Mouse (Mus musculus) kidney, embryonic 15.5 days (tissue): ENCODE measurements around the gene Tmem104. TPM values are rescaled to one million over a fixed set of nuclear protein-coding genes. Genes with fewer than 3 reads are reported as not detected.

ENCODE experiments used
- ATAC-seq: fragments of 200-750 bp; cut with Nextera tagmentation; replicated peaks from 2 replicates; pipeline ENCODE4 v1.8.0; 2017; ENCODE audit warnings: moderate TSS enrichment; ENCODE audit not compliant: low FRiP score
- H3K27ac ChIP-seq: fragments of 300-500 bp; sonication (generic); 2 replicates; pipeline ENCODE4 v1.5.1; 2015; ENCODE audit warnings: mild to moderate bottlenecking, inconsistent platforms
- H3K27me3 ChIP-seq: fragments of 300-500 bp; sonication (generic); 2 replicates; pipeline ENCODE4 v1.6.1; 2015; ENCODE audit warnings: inconsistent platforms
- H3K36me3 ChIP-seq: fragments of 300-500 bp; sonication (generic); 2 replicates; pipeline ENCODE4 v1.6.1; 2015; ENCODE audit warnings: inconsistent platforms
- H3K4me1 ChIP-seq: fragments of 300-500 bp; sonication (generic); 2 replicates; pipeline ENCODE4 v1.6.1; 2015; ENCODE audit warnings: inconsistent platforms
- H3K4me2 ChIP-seq: fragments of 300-500 bp; sonication (generic); 2 replicates; pipeline ENCODE4 v1.6.1; 2015; ENCODE audit warnings: moderate library complexity, mild to moderate bottlenecking, inconsistent platforms
- H3K4me3 ChIP-seq: fragments of 300-500 bp; sonication (generic); replicated peaks from 2 replicates; pipeline ENCODE4 v1.5.1; 2015; ENCODE audit warnings: mild to moderate bottlenecking, inconsistent platforms
- H3K9ac ChIP-seq: fragments of 300-500 bp; sonication (generic); 2 replicates; pipeline ENCODE4 v1.6.1; 2015; ENCODE audit warnings: mild to moderate bottlenecking, inconsistent platforms
- H3K9me3 ChIP-seq: fragments of 300-500 bp; sonication (generic); replicated peaks from 2 replicates; pipeline ENCODE4 v1.6.1; 2016; ENCODE audit warnings: inconsistent platforms
- WGBS: fragments of 180-500 bp; shearing (Covaris S2); methylation state at CpG from one replicate; pipeline ENCODE4 v1.1.7; 2015; ENCODE audit warnings: mixed read lengths; 5-methylcytosine and 5-hydroxymethylcytosine counted together
- polyA plus RNA-seq: library from polyadenylated mRNA; unstranded; fragments of >200 nt; fragmentation: Nextera tagmentation; extraction: Ambion mirVana; gene quantifications from 2 replicates; pipeline ENCODE4 v1.2.1, GENCODE M21; 2015

The Tmem104 gene
- polyA plus RNA-seq, 1 experiment from 2014 or later, result 11.0 TPM

GRCm38 (mm10) chr11:115282295-115282694 lies 95.0 kb downstream of the Tmem104 start:
- Histone ChIP-seq H3K9ac (no peak overlapping the region), H3K27ac (no peak overlapping the region), H3K9me3 (no peaks in the 10 kb centered on the region), H3K27me3 (0 out of 2 replicates have a peak, but pooled peaks cover 3% of the 10 kb centered on the region), H3K4me2 (no peak overlapping the region), H3K4me1 (peaks cover 8% of the 10 kb centered on the region; the same call in 1 of the 2 replicates), H3K36me3 (no peaks in the 10 kb centered on the region), H3K4me3 (no peak overlapping the region)
- WGBS, result 57% methylated on average over 8 of the region's 8 CpGs
- ATAC-seq, result no peak

GRCm38 (mm10) chr11:115282723-115283485 lies 95.6 kb downstream of the Tmem104 start:
- no peaks in the 10 kb centered on the region for H3K9me3 ChIP-seq
- no peaks in the 10 kb centered on the region for H3K36me3 ChIP-seq
- 0 out of 2 replicates have a peak, but pooled peaks cover 3% of the 10 kb centered on the region for H3K27me3 ChIP-seq
- no peak for ATAC-seq
- no peak overlapping the region for H3K9ac ChIP-seq
- H3K27ac ChIP-seq, result no peak overlapping the region
- 79% methylated on average over 8 of the region's 8 CpGs for WGBS
- peaks cover 4% of the 10 kb centered on the region; the same call in 1 of the 2 replicates for H3K4me1 ChIP-seq
- no peak overlapping the region for H3K4me3 ChIP-seq
- no peak overlapping the region for H3K4me2 ChIP-seq

- ATAC-seq, result no peak
- Histone ChIP-seq H3K9ac (no peak overlapping the region), H3K36me3 (no peaks in the 10 kb centered on the region), H3K27me3 (0 out of 2 replicates have a peak, but pooled peaks cover 3% of the 10 kb centered on the region), H3K9me3 (no peaks in the 10 kb centered on the region), H3K4me1 (0 out of 2 replicates have a peak, but pooled peaks cover 2% of the 10 kb centered on the region), H3K27ac (no peak overlapping the region), H3K4me3 (no peak overlapping the region), H3K4me2 (no peak overlapping the region)
- WGBS, result 74% methylated on average over 9 of the region's 9 CpGs
These were observed 96.1 kb downstream of the Tmem104 start for GRCm38 (mm10) chr11:115283486-115283765.

GRCm38 (mm10) chr11:115283891-115284620 lies 96.8 kb downstream of the Tmem104 start:
- Histone ChIP-seq H3K27ac (no peak overlapping the region), H3K4me2 (no peak overlapping the region), H3K4me1 (0 out of 2 replicates have a peak, but pooled peaks cover 2% of the 10 kb centered on the region), H3K9ac (no peak overlapping the region), H3K27me3 (0 out of 2 replicates have a peak, but pooled peaks cover 3% of the 10 kb centered on the region), H3K4me3 (no peak overlapping the region), H3K9me3 (no peaks in the 10 kb centered on the region), H3K36me3 (no peaks in the 10 kb centered on the region)
- WGBS, result 89% methylated on average over 12 of the region's 12 CpGs
- no peak for ATAC-seq

GRCm38 (mm10) chr11:115285282-115285681 lies 98.0 kb downstream of the Tmem104 start:
- 64% methylated on average over 4 of the region's 4 CpGs for WGBS
- Histone ChIP-seq H3K27ac (no peak overlapping the region), H3K27me3 (0 out of 2 replicates have a peak, but pooled peaks cover 3% of the 10 kb centered on the region), H3K36me3 (no peaks in the 10 kb centered on the region), H3K4me1 (peaks cover 7% of the 10 kb centered on the region), H3K4me3 (no peak overlapping the region), H3K4me2 (no peak overlapping the region), H3K9me3 (no peaks in the 10 kb centered on the region), H3K9ac (no peak overlapping the region)
- ATAC-seq, result no peak

- peaks cover 14% of the 10 kb centered on the region for H3K4me1 ChIP-seq
- H3K36me3 ChIP-seq, result no peaks in the 10 kb centered on the region
- H3K27ac ChIP-seq, result no peak overlapping the region
- no peak overlapping the region for H3K9ac ChIP-seq
- ATAC-seq, result no peak
- 0 out of 2 replicates have a peak, but pooled peaks cover 3% of the 10 kb centered on the region for H3K27me3 ChIP-seq
- 75% methylated on average over 19 of the region's 19 CpGs for WGBS
- no peaks in the 10 kb centered on the region for H3K9me3 ChIP-seq
- no peak overlapping the region for H3K4me3 ChIP-seq
- H3K4me2 ChIP-seq, result no peak overlapping the region
These were observed 99.1 kb downstream of the Tmem104 start for GRCm38 (mm10) chr11:115286201-115286993.

GRCm38 (mm10) chr11:115287386-115287785 lies 100.1 kb downstream of the Tmem104 start:
- Histone ChIP-seq H3K9ac (no peak overlapping the region), H3K4me2 (no peak overlapping the region), H3K4me1 (peaks cover 17% of the 10 kb centered on the region), H3K9me3 (no peaks in the 10 kb centered on the region), H3K4me3 (no peak overlapping the region), H3K27ac (no peak overlapping the region), H3K36me3 (no peaks in the 10 kb centered on the region), H3K27me3 (0 out of 2 replicates have a peak, but pooled peaks cover 3% of the 10 kb centered on the region)
- no peak for ATAC-seq
- 89% methylated on average over 5 of the region's 5 CpGs for WGBS

- Histone ChIP-seq H3K27ac (no peak overlapping the region), H3K9ac (no peak overlapping the region), H3K4me2 (no peak overlapping the region), H3K4me3 (no peak overlapping the region), H3K4me1 (peaks cover 17% of the 10 kb centered on the region), H3K9me3 (no peaks in the 10 kb centered on the region), H3K27me3 (0 out of 2 replicates have a peak, but pooled peaks cover 3% of the 10 kb centered on the region), H3K36me3 (no peaks in the 10 kb centered on the region)
- WGBS, result 71% methylated on average over 2 of the region's 2 CpGs
- ATAC-seq, result no peak
These were observed 101.0 kb downstream of the Tmem104 start for GRCm38 (mm10) chr11:115288305-115288704.

GRCm38 (mm10) chr11:115289885-115290284 lies 102.6 kb downstream of the Tmem104 start:
- no peak overlapping the region for H3K4me2 ChIP-seq
- no peak overlapping the region for H3K4me3 ChIP-seq
- peaks cover 17% of the 10 kb centered on the region for H3K4me1 ChIP-seq
- H3K27me3 ChIP-seq, result 0 out of 2 replicates have a peak, but pooled peaks cover 3% of the 10 kb centered on the region
- H3K9me3 ChIP-seq, result no peaks in the 10 kb centered on the region
- no peak overlapping the region for H3K27ac ChIP-seq
- no peaks in the 10 kb centered on the region for H3K36me3 ChIP-seq
- WGBS, result 66% methylated on average over 8 of the region's 8 CpGs
- no peak for ATAC-seq
- H3K9ac ChIP-seq, result no peak overlapping the region

- H3K9ac ChIP-seq, result no peak overlapping the region
- no peaks in the 10 kb centered on the region for H3K36me3 ChIP-seq
- no peak overlapping the region for H3K4me3 ChIP-seq
- H3K27me3 ChIP-seq, result 0 out of 2 replicates have a peak, but pooled peaks cover 3% of the 10 kb centered on the region
- H3K9me3 ChIP-seq, result no peaks in the 10 kb centered on the region
- ATAC-seq, result no peak
- H3K27ac ChIP-seq, result 0 out of 2 replicates have a peak overlapping the region, but pooled peaks have one; percentile 23
- 82% methylated on average over 1 of the region's 1 CpGs for WGBS
- H3K4me2 ChIP-seq, result no peak overlapping the region
- peaks cover 17% of the 10 kb centered on the region for H3K4me1 ChIP-seq
These were observed 103.0 kb downstream of the Tmem104 start for GRCm38 (mm10) chr11:115290314-115290713.

- peaks cover 6% of the 10 kb centered on the region; the same call in 1 of the 2 replicates for H3K27me3 ChIP-seq
- WGBS, result 47% methylated on average over 6 of the region's 6 CpGs
- H3K9me3 ChIP-seq, result no peaks in the 10 kb centered on the region
- H3K27ac ChIP-seq, result 0 out of 2 replicates have a peak overlapping the region, but pooled peaks have one; percentile 23
- H3K4me3 ChIP-seq, result no peak overlapping the region
- H3K9ac ChIP-seq, result no peak overlapping the region
- no peak overlapping the region for H3K4me2 ChIP-seq
- H3K4me1 ChIP-seq, result peaks cover 15% of the 10 kb centered on the region
- ATAC-seq, result no peak; the same call in 1 of the 2 replicates
- no peaks in the 10 kb centered on the region for H3K36me3 ChIP-seq
These were observed 103.6 kb downstream of the Tmem104 start for GRCm38 (mm10) chr11:115290919-115291318.
